Mouse (Mus musculus) B cell, adult 2 months (primary cell): ENCODE data around the gene Gm10295.

Source experiments
- DNase-seq, 2 experiments: peaks; one replicate each; pipeline ENCODE4 v3.0.0; 2022

Gm10295 gene

DNA sequence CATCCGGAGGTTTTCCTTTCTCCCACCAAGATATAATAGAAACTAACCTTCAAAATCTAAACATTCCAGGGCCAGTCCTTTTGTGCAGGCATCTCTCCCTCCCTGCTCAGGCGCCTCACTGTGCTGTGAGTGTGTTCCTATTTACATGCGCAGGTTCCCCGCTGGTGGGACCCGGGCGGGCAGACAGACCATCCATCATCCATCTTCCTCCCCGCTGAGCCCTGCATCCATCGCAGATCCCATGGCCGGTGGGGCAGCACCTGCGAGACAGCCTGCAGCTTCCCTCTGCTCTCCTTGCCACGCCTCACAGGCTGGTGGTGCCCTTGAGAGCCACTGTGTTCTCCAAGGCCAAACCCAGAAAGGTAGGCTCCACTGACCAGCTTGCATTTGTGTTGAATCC is at the start of gene Gm10295:
Gene Gm10295 (minus strand): TSS at position 122 of the 400 bp plus-strand sequence.
- DNase-seq, result no peak

DNA sequence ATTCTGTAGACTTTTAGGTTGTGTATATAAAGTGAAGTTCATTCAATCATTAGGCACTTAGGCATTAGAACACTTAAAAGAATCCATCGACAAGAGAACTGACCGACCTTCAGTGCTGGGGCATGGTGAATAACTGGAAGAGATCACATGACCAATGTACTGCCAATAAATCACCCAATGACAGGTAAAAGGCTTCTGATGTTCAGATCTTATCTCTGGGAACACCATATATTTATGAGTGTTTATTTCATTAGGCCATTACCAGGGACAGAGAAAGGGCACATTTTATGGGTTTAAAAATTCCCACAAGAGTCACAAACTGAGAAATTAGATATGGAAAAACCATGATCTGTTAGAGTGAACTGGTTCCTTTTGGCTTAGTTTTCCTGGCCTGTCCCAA is 49.7 kb upstream of the Gm10295 start:
- DNase-seq, result no peak

DNA sequence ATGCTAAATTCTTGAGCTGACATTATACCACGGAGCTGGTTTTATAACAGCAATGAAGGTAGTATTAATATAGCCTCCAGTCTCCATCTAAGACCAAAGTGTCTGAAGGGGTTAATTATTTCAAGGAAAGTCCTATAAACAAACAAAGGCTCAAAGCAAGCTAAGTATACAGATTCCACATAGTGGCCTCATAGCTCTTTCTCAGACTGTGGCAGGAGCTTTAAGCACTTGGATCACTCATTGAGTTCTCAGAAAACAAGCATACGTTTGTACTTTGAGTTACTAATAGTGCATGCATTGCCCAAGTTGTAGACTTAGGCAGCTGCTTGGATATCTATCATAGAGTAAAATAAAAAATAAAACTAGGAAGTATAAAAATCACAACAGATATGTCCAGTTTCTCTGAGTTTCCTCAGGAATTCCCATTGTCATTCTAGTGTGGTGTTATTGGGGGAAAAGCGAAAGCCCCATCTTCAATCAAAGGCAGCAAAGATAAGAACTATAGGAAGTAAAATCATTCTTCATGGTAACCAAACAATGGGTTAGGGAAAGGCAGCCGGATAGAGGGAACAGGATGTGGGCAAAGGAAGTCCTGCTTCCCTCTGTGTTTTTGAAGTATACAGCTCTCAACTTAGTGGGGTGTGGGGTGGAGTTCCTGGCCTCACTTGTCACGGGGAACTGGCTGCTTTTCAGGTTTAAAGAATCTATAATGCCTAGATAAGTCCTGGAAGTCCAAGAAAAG is 48.8 kb upstream of the Gm10295 start:
- no peak for DNase-seq

DNA sequence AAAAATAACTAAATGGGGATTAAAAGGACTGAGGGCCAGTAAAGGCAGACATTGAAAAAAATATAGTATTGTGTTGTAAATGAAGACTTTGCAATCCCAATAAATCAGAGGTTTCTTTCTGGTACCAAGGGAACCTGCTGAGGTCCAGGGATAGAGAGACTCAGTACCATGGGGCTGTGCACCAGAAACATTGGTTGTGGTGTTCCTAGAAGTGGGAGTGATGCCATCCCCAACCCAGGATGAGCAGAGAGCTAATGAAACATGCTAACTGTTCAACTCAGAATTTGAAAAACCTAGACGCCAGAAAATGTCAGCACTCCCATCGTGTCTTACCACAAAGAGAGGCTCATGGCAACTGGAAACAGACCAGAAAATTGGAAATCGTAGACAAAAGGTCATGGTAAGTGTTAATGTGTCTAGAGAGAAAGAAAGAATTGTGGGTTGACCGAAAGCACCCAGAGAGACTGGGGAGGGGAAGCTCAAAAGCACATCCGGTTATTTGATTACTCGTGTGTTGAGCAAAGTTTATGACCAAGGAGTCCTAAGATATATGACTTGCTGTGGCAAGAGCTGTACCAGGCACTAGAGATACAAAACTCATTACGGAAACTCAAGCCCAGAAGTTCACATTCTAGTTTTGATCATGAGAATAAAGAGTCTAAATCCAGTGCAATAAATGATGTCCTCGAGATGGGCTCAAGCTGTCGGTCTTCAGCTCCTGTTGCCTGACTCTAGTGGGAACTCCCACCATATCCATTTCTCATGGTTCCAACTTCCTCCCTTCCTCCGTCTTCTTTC is 47.9 kb upstream of the Gm10295 start:
- DNase-seq, result no peak

DNA sequence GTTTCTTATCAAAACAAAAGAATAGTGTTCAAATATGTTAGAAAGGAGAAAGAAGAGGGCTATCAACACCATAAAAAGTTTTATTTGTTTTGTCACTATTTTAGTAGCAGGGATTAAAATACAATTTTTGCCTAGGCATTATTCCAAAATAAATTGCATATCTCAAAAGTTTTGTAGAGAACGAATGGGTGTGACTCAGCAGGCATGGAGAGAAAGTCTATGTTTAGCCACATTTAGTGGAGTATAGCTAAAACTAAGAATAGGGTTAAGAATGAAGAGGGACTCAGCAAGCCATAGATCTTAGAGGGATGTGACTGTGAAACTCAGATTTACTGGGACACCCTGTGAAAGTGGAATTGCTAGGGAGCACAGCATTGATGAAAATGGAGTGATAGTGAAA is 47.1 kb upstream of the Gm10295 start:
- DNase-seq, result no peak

DNA sequence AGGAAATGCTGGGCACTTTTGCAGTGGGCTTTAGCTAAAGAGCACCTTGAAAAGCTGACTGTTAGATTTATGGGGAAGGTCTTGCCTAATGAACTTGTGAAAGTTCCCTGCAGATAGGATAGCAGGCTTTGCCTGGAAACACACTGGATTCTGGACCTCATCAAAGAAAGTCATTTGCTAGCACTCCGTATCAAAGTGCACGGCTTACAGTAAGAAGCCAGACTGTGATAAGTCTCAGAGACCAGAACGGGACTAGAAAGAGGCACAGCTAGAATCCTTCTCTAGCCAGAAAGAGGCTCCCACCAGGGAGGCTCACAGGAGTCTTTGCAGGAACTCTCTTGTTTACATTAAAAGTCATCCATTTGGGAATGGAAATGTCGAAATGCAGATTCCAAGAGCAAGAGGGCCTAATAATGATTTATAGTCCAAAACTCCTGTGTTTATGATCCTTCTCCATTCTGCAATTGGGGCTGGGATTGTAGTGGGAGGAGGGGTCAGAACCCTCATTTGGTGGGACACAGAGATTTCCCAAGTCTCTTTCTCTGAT is 41.6 kb upstream of the Gm10295 start:
- no peak for DNase-seq

DNA sequence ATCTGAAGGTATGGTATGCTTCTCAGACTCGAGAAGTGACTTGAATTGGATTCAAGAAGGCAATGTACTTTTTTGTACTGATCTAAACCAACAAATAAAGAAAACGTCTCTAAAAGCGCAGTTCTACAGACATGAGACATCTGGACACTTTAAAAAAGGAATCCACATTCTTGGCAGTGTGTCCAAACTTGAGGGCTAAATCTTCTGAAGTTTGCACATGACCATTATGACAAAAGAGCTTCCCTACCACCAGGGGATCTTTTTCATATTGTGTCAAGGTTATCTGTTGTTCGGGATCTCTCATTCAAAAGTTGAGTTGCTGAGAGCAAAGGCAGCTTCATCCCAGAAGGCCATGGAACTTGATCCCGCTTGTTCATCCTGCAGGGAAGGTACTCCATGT is 40.0 kb upstream of the Gm10295 start:
- DNase-seq, result no peak

DNA sequence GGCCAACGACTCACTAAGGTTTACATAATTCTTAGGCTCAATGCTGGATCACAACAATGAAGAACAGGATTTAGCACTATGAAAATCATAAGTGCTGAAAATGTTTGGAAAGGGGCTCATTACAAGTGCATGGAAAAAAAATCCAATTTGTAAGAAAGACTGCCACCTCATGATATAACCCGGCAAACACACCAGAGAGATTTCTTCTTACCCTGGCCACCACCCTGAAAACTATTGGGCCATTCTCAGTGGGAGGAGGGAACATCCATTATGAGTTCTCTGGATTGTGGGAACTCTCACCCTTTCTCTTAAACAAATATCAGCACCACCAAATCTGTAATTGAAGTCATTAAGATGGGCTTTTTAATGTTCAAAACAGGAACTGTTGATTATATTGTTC is 39.0 kb upstream of the Gm10295 start:
- DNase-seq, result no peak

DNA sequence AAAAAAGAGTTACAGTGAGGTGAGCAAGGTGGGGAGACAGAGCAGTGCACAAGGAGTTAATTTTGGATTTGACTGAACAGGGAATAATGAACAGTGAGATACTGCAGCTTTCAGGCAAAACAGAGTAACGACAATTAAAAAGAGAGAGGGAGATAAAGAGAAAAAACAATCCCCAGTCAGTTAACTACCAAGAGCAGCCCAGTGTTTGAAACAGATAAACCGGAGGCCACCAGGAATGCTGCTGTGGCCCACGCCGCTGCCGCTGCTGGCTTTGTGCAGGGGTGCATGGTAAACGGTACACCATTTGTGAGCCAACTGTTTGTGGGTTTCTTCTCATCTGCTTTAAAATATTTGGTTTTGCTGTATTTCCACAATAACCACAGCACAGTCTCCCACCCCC is 34.8 kb upstream of the Gm10295 start:
- DNase-seq, result no peak

DNA sequence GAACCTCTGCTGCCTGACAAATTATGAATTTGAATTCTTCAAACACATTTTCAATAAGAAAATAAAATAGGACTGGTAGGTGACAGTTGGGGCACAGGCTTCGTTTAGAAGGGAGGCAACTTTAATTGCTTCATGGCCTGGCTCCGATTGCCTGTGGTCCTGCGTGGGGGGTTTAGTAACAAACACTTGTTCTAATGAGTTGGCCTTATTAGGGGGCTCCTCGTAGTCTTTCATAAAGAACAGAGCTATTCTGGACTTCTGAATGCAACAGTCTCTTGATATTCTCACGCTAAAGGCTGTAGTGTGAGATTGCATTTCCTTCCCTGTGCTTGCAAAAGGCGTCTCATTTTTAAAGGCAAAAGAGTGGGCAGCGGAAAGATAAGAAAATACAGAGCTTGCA is 33.6 kb upstream of the Gm10295 start:
- DNase-seq, result no peak

DNA sequence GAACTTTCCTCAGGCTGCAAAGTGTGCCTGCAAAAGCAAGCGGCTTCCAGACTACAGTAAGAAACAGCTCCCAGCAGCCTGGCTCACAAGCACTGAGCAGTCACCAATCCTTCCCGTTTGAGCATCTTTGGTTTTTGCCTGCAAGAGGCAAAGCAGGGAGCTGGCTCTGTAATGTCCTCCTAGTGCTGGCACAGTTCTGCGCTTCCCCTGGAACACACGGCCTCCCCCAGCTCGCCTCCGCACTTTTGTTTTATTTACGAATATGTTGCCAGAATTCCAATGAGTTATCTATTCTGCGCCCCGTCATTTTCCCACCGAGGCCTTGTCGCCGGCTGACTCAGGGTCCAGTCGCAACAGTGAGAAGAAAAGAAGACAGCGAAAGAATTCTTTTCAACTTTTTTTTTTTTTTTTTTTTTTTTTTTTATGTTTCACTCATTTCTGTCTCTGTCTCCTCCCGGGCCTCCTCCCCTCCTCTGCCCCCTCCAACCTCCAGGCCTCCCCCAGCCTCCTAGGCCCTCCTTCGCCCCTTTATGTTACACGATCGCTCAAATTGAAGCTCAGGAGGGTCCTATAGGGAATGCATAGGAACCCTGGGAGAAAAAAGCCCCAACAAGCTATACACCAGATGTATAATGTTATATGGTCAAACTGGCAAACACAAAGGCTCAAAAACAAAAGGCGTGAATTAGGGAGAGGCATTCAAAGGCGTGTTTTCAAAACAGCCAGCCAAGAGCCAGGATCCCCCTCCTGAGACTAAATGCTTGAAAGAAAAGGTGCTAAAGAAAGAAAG is 32.3 kb upstream of the Gm10295 start:
- no peak for DNase-seq

DNA sequence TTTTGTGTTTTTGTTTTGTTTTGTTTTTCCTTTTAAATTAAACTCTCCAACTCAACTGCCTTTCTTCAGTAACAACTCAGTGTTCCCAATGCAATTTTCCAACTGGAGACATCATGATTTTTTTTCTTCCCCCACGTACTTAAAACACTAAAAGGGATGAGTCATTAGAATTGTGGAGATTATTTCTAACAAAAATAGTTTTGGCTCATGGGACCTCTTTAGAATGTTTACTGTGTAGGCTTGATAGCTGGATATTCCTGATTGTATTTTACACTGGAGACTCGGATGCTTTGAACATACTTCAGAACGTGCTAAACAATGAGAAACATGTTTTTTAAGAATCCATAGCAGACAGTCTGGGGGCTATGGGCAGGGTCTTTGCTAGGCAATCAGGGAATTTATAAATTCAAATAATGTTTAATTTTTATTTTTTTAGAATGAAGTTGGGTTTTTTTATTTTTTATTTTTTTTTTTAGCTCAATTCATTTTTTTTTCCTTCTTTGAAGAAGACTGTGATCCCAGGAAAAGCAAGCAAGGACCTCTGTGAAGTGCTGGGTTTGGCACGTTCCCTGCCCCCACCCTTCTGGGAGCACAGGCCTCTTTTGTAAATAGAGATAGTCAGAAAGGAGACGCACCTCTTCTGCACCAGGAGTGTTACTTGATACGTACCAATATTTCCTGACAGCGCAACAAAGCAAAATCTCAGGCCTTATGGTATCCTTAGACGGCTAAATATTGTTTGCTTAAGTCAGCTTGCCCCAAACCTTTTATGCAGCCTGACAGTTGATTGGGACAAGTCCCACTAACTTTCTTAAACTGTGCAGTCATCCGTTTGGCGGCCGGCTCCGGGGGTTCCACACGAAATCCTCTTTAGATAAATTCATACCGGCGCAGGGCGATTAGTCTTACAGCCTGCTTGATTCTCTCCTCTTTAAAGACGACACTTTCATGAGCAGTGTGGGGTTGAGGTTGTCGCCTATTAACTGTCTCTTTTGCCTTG is 28.8 kb upstream of the Gm10295 start:
- no peak for DNase-seq

DNA sequence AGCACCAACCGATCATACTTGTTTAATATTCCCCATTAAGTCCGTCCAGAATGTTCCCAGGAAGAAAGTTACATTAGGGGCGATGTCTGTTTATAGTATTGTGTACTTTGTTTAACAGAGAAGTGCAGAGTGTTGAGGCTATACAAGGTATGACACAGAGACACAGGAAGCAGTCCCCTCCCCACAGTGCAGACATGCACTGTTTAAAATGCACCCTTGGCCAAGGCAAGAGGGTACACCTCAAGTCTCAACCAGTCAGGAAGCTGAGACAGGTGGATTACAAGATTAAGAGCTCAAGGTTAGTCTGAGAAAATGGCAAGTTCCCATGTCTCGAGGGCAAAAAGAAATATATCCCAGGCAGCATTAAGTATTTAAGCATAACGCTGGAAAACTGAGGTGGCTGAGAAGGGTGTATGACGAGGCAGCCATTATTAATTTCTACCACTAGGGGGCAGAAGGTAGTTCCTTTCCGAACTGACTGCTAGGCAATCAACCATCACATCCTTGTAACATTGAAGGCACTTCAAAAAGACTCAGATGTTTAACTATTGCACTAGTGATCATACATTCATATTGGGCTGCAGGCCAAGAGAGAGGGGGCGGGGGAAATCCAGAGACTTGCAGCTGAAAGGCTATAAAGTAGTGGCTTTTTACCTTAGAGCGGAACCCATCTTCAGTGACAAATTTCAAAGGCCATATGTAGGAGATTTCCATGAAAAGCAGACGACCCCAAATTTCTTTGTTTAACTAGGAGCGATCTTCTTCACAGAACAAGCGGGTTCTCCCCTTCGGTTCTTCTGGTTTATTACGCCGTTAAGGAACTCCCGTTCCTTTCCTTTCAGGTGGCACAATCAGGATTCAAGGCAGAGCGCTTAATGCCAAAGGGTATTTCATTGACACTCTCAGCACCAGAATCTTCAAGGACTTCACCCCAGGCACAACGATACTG is 27.8 kb upstream of the Gm10295 start:
- no peak for DNase-seq

DNA sequence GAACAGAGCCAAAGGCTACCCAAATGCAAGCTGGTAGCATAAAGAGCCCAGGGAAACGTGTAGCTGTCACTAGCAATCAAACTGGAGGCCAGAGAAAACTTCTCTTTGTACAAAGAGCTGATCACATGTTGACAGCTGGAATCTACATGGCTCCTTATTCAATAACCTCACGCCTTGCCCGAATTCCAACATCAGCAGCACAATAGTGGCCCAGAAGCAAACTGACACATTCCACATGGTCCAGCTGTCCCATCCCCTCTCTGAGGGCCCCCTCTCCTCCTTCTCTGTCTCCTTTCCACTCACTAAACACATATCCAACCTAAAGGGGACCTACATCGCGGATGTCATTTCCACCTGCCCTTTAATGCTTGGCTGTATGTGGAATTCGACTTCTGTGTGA is 26.7 kb upstream of the Gm10295 start:
- DNase-seq, result no peak

DNA sequence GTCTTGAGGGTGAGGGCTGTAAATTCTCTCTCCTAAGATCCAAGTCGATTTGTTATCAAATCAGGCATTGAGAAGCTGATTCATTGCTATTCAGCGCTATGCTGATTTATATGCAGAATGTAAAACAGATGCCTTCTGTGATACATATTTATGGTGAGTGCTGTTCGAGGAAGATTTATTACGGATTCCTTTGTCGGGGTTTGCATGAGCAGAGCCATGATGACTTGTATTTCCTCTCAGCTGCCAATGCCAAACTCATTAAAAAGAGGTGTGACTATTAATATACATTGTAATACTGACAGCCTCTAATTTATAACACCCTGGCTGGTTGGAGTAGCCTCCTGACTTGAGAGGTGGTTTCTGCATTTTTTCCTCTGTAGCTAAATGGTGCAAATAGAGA is 22.8 kb upstream of the Gm10295 start:
- DNase-seq, result no peak

DNA sequence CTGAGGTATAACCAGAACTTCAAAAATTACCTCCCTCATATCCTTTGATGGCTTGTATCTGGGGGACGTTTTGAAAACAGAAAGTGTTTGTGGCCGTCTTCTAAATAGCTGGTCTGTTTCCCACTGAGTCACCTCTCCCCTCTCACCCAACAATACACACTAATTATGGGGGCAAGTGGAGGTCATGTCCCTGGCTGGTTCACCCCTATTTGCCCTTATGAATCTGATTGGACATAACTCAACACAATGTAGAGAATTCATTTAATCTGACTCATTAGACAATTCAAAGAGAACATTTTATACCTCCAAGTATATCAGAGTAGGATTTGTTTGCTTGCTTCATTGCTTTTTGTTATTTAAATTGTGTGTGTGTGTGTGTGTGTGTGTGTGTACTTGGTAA is 20.6 kb upstream of the Gm10295 start:
- DNase-seq, result no peak

DNA sequence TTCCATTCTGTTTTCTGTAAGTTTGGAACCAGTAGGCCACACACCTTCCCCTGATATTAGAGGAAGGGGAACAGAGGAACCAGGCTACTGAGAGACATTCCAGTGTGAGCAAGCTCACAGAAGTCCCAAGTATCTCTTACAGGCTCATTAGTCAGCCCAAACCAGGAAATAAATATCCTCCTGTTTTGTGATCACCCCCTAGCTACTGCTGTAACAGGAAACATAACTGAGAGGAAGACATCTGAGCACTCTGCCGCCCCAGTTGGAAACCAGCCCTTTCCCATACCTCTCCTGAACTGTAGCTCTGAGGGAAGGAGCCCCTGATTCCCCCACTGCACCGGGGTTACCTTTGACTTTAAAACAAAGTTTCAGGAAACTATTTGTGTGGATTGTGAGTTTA is 19.5 kb upstream of the Gm10295 start:
- DNase-seq, result no peak

DNA sequence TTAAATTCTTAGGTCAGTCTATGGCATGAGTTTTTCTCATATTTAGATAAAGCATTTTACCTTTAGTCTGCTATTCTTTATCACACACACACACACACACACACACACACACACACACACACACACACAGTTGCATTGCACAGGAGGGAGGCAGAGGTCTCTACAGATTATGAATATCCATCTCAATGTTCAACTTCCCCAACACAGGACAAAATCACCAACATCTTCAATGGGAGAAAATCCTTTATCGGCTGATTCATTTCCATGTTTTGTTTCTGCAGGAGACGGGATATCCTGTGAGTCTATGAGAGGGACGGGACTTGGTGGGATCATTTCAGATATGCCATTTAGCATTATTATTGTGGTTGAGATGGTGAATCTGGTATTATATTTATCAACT is 18.8 kb upstream of the Gm10295 start:
- no peak for DNase-seq

DNA sequence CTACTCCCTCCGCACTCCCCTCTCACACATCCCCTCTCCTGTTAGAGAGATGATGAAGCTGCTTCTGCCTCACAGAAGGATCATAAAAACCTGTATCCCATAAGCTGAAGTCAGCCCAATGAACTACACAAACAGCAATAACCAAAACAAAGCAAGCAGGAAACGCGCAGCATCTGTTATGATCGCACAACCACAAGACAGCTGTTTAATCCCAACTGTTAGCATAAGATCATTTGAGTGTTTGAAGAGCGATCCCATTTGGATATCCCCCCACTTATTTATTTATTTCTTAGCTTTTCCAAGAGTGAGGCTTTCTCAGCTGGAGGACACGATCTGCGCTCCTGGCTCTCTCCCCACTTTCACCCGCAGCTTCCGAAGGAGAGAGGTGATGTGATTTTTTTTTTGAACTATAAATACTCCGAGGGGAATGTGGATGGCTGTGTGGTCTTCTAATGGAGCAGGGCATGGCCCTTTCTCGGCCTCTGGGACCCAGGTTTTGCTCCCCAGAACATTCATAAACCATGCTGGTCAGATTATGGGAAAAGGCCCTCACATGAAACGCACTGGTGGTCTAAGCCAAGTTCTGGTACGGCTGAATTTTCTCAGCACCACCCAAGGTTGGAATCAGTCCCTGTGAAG is 17.4 kb upstream of the Gm10295 start:
- no peak for DNase-seq

DNA sequence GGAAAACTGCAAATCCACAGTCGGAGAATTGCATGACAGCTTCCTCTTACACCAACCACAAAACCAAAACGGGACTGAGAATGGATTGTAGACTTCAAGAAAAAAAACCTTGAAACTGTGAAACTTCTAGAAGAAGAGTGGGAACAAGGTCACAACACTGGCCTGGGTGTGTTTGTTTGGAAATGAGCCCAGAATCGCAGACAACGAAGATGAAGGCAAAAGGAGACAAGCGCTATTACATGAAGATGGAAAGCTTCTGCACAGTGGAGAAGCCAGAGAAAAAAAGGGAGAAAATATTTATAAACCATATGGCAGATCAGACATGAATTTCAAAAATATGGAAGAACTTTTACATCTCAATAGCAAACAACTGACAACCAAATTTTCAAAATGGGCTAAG is 4.3 kb upstream of the Gm10295 start:
- DNase-seq, result no peak
